Mouse (Mus musculus) embryonic fibroblast, embryonic 13.5 days (primary cell): ENCODE measurements at regions not wholly inside any gene's neighbourhood (a gene's known extent, or its start where the extent isn't known, plus 50 kb on each side); places are given as distances from the start of the nearest gene placed in this dataset.

Experiments used
- CTCF ChIP-seq: IDR thresholded peaks from 2 replicates; pipeline ENCODE4 v1.5.1; 2011; ENCODE audit warnings: mild to moderate bottlenecking, control low read depth, low read length, moderate library complexity, borderline replicate concordance; ENCODE audit not compliant: insufficient read depth
- POLR2A ChIP-seq: IDR thresholded peaks from 2 replicates; pipeline ENCODE4 v1.6.1; 2011; ENCODE audit warnings: low read depth, mild to moderate bottlenecking, control low read depth, low read length, moderate library complexity

- TF ChIP-seq CTCF (no peak), POLR2A (no peak)
These were observed 345.9 kb upstream of the Gm21798 start for GRCm38 (mm10) chr15:64471597-64471996.
